Mouse (Mus musculus): Measurements from ENCODE around the gene Pycr1. TPM values are rescaled to one million over a fixed set of nuclear protein-coding genes. Genes with fewer than 3 reads are reported as not detected.

Pycr1 gene
- total and polyA plus RNA-seq, 2 experiments = 0.61 to 2.6 TPM

DNA sequence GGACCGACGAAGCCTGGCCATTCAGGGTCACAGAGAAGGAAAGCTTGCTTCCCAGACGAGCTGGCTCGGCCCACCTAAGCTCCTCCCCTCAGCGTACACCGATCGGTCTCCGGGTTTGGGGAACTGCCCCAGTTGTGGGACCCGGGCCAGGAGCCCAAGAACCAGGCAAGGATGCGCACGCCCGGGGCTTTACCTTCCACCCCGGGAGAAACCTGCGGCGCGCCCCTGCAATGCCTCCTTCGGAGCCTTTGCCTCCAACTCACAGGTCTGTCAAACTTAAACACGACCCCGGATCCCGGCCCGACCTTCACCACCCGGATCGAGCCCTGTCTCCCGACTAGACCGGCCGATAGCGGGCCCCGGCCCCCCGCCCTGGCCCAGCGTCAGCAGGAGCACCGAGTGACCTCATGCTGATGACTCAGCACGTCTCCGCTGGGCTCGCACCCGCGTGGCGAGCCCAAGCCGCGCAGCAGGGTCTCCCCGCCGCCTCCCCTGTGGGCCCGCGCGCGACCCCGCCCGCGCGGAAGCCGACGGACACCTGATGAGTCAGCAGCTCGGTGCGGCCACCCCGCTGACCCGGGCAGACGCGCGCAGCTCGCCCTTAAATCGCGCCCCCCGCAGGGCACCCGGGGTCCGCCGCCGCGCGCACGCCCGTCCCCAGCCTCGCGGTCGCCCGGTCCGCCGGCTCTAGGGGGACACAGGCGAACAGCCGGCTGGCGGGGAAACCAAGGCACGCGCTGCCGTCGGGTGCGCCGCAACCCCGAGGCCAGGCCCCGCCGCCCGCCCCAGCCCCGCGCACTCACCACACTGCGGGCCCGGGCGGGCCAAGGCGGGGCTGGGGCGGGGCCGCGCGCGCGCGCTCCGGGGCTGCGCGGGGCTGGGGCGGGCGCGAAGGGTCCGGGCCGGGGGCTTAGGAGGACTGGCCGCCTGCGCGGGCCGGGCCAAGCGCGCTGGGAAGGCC lies 10.7 kb downstream of the Pycr1 start:
- Histone ChIP-seq H3K27me3 (ENCODE audit: control insufficient read depth, insufficient read depth, low read length) (no peaks in the 10 kb centered on the region), H3K79me2 (ENCODE audit: control insufficient read depth, insufficient read depth, low read length) (peaks cover 7% of the 10 kb centered on the region; the same call in 1 of the 2 replicates), H3K9ac (ENCODE audit: low read depth, low read length) (peak overlapping the region; percentile 98), H3K4me1 (ENCODE audit: control insufficient read depth, insufficient read depth, low read length) (peaks cover 27% of the 10 kb centered on the region), H3K27ac (replicated peaks; ENCODE audit: insufficient read depth, low read depth, low read length) (peak overlapping the region; percentile 90), H3K36me3 (ENCODE audit: control insufficient read depth, insufficient read depth, low read length) (no peaks in the 10 kb centered on the region), H3K4me3 (ENCODE audit: insufficient read depth, low read depth, low read length) (peak overlapping the region; percentile 84)
- DNase-seq (ENCODE audit: extremely low read depth, low read depth, low spot score) = peak; percentile 83
- 1% methylated on average over 114 of the region's 116 CpGs for whole genome bisulfite sequencing
- no peak for TF ChIP-seq CTCF (IDR thresholded peaks at IDR 0.05; ENCODE audit: low read depth, low read length)
- 0 out of 2 replicates have a peak, but pooled peaks have one; percentile 40 for TF ChIP-seq POLR2A (IDR thresholded peaks at IDR 0.05; ENCODE audit: extremely low read depth, insufficient read depth, low read length)

DNA sequence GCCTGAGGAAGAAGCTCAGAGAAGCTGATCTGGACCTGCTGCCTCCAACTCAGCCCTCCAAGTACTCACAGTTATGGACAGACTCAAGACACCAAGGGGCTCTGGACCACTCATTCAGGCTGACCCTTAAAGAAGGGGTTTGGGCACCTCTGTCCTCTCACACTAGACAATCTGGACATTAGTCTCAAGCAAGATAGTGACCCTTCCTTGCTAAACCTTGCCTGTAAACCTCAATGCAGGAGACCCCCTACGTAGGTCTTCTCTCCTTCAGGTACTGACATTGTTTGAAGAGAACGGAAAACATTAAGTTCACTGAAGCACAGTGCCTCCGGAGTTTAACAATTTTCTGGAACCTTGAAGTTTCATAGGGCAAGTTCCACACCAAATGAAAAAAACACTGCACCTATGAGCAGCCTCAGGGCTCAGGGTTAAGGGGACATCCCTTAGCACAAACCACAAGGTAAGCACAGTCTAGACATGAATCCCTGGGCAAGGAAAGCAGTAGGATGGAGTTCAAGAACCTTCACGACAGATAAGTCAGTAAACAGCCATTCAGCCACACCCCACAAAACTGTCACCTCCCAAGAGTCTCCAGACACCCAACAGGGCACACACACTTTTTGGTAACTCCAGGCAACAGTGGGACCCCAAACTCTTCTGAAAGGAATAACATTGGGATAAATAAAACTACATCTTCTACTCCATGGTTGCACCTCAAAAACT lies 11.7 kb downstream of the Pycr1 start:
- Histone ChIP-seq H3K9ac (ENCODE audit: low read depth, low read length) (peak overlapping the region; percentile 98), H3K79me2 (ENCODE audit: control insufficient read depth, insufficient read depth, low read length) (peaks cover 7% of the 10 kb centered on the region; the same call in 1 of the 2 replicates), H3K4me3 (ENCODE audit: insufficient read depth, low read depth, low read length) (peak overlapping the region; percentile 84), H3K27me3 (ENCODE audit: control insufficient read depth, insufficient read depth, low read length) (no peaks in the 10 kb centered on the region), H3K4me1 (ENCODE audit: control insufficient read depth, insufficient read depth, low read length) (peaks cover 31% of the 10 kb centered on the region), H3K36me3 (ENCODE audit: control insufficient read depth, insufficient read depth, low read length) (no peaks in the 10 kb centered on the region), H3K27ac (replicated peaks; ENCODE audit: insufficient read depth, low read depth, low read length) (peak overlapping the region; percentile 90)
- peak; percentile 41 for DNase-seq (ENCODE audit: extremely low read depth, low read depth, low spot score)
- 6% methylated on average over 4 of the region's 4 CpGs for WGBS
- TF ChIP-seq POLR2A (IDR thresholded peaks at IDR 0.05; ENCODE audit: extremely low read depth, insufficient read depth, low read length) = no peak
- TF ChIP-seq CTCF (IDR thresholded peaks at IDR 0.05; ENCODE audit: low read depth, low read length) = no peak

DNA sequence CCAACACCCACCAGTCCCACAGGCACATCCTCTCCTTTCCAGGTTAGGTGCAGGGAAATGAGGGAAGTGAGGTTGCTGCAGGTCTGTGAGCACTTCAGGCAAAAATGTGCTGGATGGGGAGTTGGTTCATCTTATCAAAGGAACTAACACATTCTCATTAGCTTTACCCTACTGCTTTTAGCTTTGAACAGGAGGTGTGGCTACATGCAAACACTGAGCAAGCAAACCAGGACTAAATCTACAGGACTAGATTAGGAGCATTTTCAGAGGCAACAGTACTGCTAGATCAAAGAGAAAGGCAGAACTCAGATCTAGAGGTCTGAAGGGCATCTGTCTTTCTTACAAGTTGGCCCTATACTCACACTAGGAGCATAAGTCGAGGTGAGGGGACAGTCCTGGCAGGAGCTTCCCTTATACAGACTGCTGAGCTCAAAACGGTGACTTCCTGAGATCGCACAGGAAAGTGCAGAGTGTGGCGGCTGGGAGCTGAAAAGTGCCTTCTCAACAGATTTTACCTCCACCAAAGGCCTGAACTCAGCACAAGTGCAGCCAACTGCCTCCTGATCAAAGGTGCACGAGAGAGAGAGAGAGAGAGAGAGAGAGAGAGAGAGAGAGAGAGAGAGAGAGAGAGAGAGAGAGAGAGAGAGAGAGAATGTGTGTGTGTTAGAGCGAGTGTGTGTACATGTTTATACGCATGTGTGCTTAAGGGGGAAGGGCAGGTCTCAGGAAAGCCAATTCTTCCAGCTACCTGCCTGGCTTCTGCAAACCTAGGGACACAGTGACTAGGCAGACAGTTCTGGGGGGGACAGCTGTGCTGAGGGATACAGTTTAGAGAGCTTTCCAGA lies 12.5 kb downstream of the Pycr1 start:
- H3K4me1 ChIP-seq (ENCODE audit: control insufficient read depth, insufficient read depth, low read length) = peaks cover 32% of the 10 kb centered on the region
- peak overlapping the region; percentile 98 for H3K9ac ChIP-seq (ENCODE audit: low read depth, low read length)
- H3K27me3 ChIP-seq (ENCODE audit: control insufficient read depth, insufficient read depth, low read length) = no peaks in the 10 kb centered on the region
- H3K79me2 ChIP-seq (ENCODE audit: control insufficient read depth, insufficient read depth, low read length) = peaks cover 7% of the 10 kb centered on the region; the same call in 1 of the 2 replicates
- H3K36me3 ChIP-seq (ENCODE audit: control insufficient read depth, insufficient read depth, low read length) = no peaks in the 10 kb centered on the region
- peak; percentile 85 for DNase-seq (ENCODE audit: extremely low read depth, low read depth, low spot score)
- H3K4me3 ChIP-seq (ENCODE audit: insufficient read depth, low read depth, low read length) = peak overlapping the region; percentile 84
- H3K27ac ChIP-seq (replicated peaks; ENCODE audit: insufficient read depth, low read depth, low read length) = peak overlapping the region; percentile 90
- TF ChIP-seq CTCF (IDR thresholded peaks at IDR 0.05; ENCODE audit: low read depth, low read length) (no peak), POLR2A (IDR thresholded peaks at IDR 0.05; ENCODE audit: extremely low read depth, insufficient read depth, low read length) (no peak)
- 2% methylated on average over 7 of the region's 7 CpGs for WGBS

DNA sequence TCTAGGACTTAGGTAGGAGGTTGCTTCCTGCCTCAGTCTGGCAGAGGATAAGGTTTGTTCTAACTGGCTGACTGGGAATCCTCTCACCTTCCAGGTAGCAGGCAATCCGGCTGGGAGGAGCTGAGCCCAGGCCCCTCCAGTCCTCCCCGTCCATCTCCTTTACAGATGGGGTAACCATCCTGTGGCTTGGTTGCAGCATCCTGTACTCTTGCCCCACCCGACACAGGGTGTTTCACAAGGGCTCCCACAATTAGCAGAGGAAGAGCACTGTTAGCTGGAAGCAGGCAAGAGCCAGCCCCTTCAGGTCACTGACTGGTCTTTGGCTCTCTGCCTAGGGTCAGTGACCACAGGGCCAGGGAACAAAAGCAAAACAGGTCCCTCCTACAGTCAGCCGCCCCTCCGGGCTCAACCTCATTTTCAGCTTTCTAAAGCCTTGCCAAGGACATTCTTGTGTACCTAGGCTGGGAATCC lies 13.1 kb downstream of the Pycr1 start:
- peak overlapping the region; percentile 90 for H3K27ac ChIP-seq (replicated peaks; ENCODE audit: insufficient read depth, low read depth, low read length)
- H3K27me3 ChIP-seq (ENCODE audit: control insufficient read depth, insufficient read depth, low read length) = no peaks in the 10 kb centered on the region
- H3K79me2 ChIP-seq (ENCODE audit: control insufficient read depth, insufficient read depth, low read length) = peaks cover 7% of the 10 kb centered on the region; the same call in 1 of the 2 replicates
- peak overlapping the region; percentile 64 for H3K4me3 ChIP-seq (ENCODE audit: insufficient read depth, low read depth, low read length)
- no peak for TF ChIP-seq CTCF (IDR thresholded peaks at IDR 0.05; ENCODE audit: low read depth, low read length)
- TF ChIP-seq POLR2A (IDR thresholded peaks at IDR 0.05; ENCODE audit: extremely low read depth, insufficient read depth, low read length) = 0 out of 2 replicates have a peak, but pooled peaks have one; percentile 26
- peaks cover 35% of the 10 kb centered on the region for H3K4me1 ChIP-seq (ENCODE audit: control insufficient read depth, insufficient read depth, low read length)
- H3K36me3 ChIP-seq (ENCODE audit: control insufficient read depth, insufficient read depth, low read length) = no peaks in the 10 kb centered on the region
- WGBS = 3% methylated on average over 5 of the region's 5 CpGs
- DNase-seq (ENCODE audit: extremely low read depth, low read depth, low spot score) = peak; percentile 98
- peak overlapping the region; percentile 80 for H3K9ac ChIP-seq (ENCODE audit: low read depth, low read length)

DNA sequence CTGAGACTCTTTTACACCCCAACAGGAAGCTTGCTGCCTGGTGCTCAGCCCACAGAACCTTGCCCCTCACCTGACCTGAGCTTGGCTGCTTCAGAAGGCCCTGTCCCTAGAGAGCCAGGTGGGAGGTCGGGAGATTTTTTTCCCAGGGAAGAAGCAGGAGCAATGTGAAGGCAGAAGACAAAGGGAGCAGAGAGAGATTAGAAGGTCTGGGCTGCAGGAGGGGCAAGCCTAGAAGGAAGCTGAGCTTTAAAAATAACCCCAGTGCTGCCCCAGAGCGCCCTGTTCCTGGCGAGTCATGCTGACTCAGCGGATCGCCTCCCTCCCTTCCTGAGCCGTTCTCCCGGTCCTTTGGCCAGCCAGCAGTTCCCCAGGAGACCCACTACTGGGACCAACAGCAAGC lies 13.7 kb downstream of the Pycr1 start:
- H3K36me3 ChIP-seq (ENCODE audit: control insufficient read depth, insufficient read depth, low read length) = no peaks in the 10 kb centered on the region
- no peak for TF ChIP-seq CTCF (IDR thresholded peaks at IDR 0.05; ENCODE audit: low read depth, low read length)
- H3K9ac ChIP-seq (ENCODE audit: low read depth, low read length) = peak overlapping the region; percentile 80
- H3K27ac ChIP-seq (replicated peaks; ENCODE audit: insufficient read depth, low read depth, low read length) = peak overlapping the region; percentile 90
- peaks cover 7% of the 10 kb centered on the region; the same call in 1 of the 2 replicates for H3K79me2 ChIP-seq (ENCODE audit: control insufficient read depth, insufficient read depth, low read length)
- 0% methylated on average over 7 of the region's 7 CpGs for WGBS
- no peaks in the 10 kb centered on the region for H3K27me3 ChIP-seq (ENCODE audit: control insufficient read depth, insufficient read depth, low read length)
- DNase-seq (ENCODE audit: extremely low read depth, low read depth, low spot score) = peak; percentile 86
- peak overlapping the region; percentile 64 for H3K4me3 ChIP-seq (ENCODE audit: insufficient read depth, low read depth, low read length)
- peaks cover 39% of the 10 kb centered on the region for H3K4me1 ChIP-seq (ENCODE audit: control insufficient read depth, insufficient read depth, low read length)
